Mouse (Mus musculus): ENCODE results near the gene Gnl2.

Gene Gnl2

DNA sequence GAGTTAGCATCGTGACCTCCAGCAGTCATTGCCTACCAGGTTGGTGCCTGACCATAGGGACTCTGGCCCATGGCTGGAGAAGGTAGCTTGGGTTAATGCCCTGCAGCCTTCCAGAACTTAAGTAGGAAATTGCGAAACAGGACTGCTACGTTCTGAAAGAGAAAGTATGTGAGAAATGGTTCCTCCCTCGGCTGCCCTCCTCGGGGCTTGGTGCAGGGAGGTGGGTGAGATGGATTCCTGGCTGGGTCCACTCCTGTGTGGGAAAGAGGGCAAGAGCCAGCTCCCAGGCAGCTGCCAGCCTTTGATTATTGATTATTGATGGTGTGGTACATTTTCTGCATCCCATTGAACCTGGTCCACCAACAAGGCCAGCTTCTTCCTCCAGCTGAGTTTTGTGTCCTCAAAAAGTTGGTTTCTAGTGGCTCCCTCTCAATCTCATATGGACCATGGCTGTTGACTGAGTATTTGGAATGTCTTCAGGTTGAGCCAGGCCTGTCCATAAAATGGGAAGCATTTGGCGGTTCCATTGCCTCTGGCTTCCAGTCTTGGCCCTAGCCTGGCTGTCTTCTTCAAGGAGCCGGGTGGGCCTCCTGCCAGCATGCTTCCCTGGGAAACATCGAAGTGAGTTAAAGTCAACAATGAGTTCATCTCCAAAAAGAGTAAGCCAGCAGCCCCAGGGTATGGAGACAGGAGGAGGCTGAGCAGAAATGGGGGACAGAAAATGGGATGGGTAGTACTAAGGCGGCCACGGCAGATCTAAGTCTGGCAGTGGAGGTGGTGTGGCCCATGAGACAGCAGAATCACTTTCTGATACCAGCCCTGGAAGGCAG lies at the start of gene Gnl2:
Gnl2 (plus strand) TSS at position 780 of the 830 bp plus-strand sequence.
- no peak for DNase-seq (ENCODE audit: low spot score)

DNA sequence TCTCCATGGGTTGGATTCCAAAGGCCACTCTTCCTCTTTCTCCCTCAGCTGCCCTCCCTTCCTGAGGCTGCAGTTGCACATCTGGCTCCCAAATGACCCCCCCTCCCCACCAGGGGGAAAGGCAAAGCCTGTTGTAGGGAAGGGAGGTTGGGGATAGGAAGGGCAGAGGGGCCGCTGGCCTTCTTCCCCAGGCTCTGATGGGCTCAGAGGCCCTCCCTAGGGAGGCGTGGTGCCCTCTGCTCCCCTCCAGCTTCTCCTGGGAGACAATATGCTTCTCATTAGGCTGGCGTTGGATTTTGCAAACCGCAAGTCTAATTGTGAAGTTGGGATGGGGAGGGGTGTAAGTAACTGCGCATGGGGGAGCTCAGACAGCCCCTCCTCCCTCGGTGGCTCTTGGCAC lies 47.7 kb upstream of the Gnl2 start:
- DNase-seq (ENCODE audit: low spot score), result no peak

DNA sequence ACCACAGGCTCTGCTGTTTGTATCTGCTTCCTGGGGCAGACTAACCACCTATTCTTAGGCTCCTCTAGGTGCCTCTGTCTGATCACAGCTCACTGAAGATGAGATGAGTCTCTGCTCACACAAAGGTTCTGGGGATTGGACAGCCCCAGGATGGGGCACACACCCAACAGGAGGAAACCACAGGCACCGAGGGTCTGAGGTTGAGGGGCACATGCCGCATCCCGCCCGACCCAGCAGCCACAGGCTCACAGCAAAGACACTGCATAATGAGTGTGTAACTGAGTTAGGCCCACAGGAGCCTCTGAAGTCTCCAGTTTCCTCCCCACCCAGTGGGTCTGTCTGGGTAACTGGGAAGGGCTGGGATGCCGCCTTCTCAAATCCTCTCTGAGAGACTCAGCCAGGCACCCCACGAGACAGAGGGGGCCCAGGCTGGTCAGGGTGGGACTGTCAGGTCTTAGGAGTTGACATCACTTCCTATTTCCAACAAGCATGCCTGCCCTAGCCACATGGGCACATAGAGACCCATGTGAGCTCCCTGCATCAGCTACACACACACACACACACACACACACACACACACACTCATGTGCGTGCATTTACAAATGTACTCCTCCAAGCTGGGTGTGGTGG lies 47.1 kb upstream of the Gnl2 start:
- DNase-seq (ENCODE audit: low spot score), result no peak

DNA sequence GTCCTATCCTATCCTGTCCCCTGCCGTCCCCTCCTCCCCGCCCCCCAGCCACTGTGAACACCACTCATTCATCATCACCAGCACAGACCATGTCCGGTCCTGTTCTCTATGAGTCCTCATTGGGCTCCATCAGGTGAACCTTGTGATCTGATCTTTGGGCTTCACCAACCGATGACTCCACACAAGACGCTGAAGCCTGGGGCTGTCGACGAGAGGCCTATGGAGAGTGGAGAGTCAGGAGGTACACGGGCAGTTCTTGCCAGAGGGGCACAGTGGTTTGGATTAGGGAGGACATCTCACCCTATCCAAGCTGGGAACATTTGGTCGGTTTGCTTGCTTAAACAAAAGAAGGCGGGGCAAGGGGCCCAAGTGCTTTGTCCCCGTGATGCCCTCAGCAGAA lies 46.2 kb upstream of the Gnl2 start:
- no peak for DNase-seq (ENCODE audit: low spot score)

DNA sequence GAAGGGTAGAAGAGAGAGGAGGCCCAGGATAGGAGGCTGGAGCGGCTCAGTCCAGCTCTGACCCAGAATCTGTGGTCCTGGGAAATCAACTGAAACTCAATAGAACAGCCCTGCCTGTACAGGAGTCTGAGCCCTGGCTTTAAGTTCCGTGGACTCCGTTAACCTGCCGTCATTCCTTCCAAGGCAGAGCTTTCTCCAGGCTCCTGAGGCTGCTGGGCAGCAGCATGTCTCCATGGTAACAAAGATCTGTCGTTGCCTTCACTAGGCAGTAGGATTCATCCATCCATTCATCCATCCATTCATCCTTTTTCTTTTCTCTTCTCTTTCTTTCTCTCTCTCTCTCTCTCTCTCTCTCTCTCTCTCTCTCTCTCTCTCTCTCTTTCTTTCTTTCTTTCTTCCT lies 45.7 kb upstream of the Gnl2 start:
- DNase-seq (ENCODE audit: low spot score), result no peak

DNA sequence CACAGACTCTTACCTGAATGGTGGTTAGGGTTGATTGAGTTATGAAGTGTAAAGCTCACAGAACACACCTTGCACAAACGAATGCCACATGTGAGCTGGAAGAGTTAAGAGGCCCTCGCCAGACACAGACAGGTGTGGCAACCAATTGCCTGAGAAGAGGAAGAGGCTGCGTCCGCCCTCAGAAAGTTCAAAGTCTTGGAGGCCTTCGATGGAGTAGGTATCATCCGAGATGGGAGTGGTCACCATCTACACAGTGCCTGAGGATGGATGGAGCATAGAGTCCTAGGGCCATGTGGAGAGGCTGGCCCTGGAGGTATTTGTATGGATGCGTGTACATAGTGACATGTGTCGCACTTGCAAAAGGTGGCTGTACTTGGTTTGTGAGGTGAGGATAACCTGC lies 45.3 kb upstream of the Gnl2 start:
- DNase-seq (ENCODE audit: low spot score), result no peak

DNA sequence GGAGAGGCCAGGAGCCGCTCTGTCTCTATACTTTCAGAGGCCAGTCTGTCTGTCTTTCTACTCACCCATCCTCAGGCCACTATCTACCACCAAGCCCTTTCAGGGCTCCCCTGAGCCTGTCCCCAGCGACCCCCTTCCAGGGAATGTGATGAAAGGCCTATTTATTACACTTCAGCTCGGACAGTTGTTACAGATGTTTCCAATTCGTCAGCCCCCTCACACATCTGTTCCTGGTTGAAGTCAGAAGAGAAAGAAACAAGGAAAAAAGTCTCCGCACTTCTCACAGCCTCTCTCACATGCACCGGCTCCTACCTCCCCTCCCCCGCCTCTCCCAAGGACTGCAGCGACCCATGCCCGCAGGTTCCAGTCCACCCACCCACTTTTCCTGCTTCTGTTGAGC lies 44.1 kb upstream of the Gnl2 start:
- no peak for DNase-seq (ENCODE audit: low spot score)

DNA sequence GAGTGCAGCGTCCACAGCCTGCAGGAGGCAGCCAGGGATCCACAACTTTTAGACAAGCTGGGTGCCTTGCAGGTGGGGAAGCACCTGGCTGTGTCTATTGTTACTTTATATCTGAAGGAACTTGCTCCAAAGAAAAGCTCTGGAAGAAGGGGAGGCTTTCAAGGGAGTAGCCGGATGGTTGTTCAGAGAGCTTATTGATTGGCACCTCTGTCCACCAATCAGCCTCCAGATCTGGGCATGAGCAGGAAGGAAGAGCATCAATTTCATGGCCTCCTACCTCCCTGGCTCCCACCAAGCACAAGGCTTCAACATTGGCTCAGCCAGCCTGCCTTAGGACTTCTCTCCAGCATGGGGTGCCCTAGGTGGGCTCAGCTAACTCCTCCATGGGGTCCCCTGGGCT lies 43.1 kb upstream of the Gnl2 start:
- peak; percentile 89 for DNase-seq (ENCODE audit: low spot score)

DNA sequence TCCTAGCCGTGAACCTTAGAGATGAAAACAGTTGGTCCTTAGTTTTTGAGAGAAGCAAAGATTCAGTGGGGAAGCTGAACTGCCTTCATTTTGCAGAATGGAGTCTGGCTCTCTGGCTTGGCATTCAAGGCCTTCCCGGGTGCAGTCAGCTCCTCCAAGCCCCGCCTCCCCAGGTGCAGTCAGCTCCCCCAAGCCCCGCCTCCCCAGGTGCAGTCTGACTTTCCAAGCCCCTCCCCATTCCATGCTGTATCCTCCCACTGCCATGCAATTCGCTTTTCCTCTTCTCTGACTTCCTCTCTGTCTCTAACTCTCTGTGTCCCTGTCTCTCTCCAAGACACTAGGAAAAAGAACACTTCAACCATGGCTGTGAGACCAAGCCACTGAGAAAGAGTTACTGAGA lies 38.2 kb upstream of the Gnl2 start:
- DNase-seq (ENCODE audit: low spot score), result no peak

DNA sequence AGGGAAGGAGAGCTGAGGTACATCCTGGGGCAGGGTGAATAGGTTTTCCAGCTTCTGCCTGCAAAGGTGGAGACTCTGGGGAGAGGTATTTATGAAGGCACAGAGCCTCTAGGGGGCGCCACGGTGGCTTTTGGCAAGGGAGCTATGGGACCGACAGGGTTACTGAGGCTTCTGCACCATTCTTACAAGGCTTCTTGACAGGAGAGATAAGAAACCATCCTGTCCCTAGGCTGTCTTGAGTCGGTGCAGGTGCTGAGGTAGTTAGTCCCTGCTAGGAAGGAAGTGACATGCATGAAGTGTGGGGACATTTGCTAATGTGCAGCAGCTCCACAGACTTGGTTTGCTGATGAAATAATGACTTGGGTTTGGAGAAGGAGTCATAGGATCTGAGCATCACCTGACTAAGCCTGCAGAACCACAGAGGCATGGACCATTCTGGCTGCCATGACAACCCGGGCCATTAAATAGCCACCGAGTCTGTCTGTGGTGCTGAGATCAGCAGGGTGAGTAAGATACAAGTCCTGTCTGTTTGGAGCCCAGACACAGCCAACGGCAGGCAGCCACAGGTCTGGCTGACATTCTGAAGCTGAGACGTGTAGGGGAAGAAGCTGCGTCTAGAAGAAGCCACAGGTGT lies 32.4 kb upstream of the Gnl2 start:
- no peak for DNase-seq (ENCODE audit: low spot score)

DNA sequence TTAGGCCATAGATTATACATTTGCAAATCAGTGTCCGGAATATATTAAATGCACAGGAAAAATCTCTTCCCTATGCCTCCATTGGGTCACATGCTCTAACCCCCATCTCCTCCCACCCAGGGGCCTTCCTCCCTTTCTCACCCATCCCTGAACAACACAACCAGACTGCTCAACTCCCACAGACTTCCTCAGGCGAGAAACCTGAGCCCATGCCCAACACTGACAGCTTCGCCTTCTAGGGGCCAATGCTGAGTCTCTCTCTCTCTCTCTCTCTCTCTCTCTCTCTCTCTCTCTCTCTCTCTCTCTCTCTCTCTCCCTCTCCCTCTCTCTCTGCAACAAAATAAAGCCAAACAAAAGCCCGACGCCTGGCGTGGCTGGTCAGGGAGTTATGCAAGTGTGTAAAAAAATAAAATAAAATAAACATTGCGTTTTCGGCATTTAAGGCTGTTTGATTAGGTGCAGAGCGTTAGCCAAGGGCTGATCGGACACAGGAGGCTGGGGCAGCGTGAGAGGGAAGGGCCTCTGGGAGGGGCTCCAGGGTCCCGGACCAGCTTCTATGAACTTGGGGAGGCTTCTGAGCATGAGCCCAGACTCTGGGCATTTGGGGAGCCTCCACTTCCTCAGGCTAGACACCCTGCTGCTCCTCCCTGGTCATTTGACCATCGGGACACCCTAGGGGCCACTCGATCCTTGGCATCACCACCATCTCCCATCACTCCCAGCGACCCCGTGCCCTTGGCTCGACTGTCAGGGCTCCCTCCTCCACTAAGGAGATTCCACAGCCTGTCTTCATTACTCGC lies 31.3 kb upstream of the Gnl2 start:
- DNase-seq (ENCODE audit: low spot score), result no peak

DNA sequence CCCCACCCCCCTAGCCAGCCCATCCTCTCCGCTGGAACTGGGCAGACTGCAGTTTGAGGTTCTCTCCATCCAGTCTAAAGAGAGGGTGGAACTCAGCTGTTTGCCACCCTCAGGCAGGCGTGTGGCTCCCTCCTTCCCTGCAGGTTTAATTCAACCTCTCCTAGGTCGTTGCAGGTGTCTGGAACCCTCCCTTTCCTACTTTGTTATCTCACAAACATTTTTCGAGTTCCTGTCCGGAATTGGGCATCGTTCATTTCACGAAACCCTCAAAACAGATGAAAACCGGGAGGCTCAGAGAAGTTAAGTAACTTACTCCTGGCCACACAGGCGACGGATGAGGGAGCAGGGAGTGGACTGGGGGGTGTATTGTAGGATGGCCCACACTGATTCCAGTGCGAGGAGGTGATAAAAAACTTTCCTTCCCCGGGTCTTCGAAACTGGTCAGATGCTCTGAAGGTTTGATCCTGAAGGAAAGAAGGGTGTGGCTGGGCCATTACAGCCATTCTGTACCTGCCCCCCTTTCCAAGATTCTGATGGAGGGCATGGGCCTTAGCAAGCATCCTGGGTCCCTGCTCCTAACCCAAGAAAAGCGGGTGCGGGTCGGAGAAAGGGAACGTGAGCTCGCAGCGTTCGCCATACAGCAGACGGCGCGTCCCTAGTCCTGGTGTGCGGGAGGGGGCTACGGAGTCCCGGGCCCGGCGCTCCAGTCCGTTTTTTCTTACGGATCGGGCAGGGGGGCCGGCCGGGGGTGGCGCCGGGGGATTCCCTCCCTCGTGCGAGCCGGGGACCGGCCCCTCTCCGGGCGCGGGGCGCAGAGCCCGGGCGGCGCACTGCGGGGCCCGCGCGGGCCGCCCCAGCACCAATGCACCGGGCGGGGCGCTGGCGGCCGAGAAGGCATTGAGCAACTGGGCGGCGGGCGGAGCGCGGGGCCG lies 30.4 kb upstream of the Gnl2 start, which contains the start of gene Rspo1:
Rspo1 (plus strand) TSS at position 760 of the 932 bp plus-strand sequence.
- no peak for DNase-seq (ENCODE audit: low spot score)

DNA sequence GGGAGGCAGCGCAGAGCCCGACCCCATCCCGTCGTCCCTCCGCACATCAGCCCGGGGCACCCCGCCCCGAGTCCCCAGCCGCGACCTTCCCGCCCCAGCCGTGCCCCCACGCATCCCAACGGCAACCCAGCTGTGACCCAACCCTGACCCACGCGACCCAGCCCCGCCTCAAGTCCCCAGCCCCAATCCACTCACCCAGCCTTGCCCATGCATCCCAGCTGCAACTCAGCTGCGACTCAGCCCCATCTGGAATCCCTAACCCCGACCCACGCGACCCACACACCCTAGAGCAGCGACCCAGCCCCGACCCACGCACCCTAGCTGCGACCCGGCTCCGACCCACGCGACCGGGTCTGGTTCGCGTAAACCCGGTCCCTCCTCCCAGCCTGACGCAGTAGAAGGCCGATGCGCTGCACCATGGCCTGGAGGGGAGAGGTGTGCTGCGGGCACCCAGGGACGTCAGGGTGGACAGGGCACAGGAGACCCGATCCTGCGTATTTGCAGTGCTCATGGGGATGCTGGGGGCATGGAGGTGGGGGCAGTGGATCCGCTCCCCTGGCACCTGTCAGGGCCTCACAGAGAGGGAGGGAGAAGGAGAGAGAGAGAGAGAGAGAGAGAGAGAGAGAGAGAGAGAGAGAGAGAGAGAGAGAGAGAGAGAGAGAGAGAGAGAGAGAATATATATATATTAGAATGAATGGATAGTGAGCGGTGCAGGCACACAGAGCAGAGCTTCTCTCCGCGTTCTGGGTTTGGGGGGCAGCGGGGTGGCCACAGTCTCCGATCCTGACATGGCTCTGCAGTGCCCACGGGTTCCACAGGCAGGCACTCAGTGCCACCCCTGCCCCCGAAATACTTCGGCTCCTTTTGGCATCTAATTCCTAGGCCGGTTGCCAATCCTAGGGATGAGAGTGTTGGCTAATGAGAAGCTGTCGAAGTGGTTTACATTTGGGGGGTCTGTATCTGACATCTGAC lies 29.4 kb upstream of the Gnl2 start:
- no peak for DNase-seq (ENCODE audit: low spot score)

DNA sequence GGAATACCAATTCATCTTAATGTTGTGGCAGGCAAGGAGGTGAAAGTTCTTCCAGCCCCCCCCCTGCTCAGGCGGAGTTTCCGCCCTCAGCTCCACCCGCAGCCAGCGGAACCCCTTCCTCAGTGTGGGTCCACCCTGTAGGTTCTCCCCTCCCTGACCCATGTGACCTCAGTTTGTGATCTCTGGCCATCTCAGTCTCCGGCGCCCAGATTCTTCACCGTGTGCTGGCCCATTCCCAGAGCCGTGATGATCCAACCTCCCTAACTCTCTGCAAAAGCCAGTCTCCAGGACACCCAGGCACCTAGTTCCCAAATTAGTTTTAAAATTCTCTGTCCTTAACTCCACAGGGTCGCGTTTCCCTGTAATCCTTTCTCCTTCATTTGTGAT lies 28.7 kb upstream of the Gnl2 start:
- DNase-seq (ENCODE audit: low spot score), result no peak

DNA sequence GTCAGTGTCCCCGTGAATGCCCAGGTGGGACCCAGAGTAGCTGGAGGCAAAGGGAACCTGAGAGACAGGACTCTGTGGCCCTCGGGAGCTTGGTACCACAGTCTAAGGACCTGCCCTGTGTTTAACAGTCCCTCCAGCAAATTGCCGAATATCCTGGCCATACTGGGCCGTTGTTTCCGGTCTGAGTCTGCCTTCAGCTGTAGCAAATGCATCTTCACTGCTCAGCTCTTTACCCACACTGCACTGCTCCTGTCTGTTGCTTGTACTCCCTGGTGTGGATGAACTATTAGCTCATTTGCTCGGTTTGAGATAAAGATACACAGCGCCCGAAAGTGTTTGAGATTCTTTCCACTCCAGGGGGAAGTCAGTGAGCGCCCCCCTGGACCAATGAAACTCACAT lies 28.0 kb upstream of the Gnl2 start:
- DNase-seq (ENCODE audit: low spot score), result no peak

DNA sequence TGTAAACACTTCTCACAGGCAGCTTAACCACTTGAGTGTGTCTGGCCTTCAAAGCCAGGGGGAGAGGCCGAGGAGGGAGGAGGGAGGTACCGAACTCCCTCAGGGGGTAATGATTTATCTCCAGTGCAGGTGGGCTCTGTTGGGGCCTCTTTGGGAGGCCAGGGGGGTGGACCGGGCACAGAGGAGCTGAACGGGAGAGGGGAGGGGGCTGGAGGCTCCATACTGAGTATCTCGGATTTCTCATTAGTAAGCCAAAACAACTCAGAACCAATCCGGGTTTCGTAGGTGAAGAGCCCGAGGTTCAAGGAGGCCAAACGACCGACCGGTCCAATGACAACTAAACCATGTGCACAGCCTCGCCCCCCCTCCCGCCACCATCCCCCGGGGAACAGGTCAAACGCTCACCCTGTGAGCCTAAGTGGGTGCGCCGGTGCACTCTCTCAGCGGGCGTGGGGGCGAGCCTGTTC lies 26.6 kb upstream of the Gnl2 start:
- no peak for DNase-seq (ENCODE audit: low spot score)

DNA sequence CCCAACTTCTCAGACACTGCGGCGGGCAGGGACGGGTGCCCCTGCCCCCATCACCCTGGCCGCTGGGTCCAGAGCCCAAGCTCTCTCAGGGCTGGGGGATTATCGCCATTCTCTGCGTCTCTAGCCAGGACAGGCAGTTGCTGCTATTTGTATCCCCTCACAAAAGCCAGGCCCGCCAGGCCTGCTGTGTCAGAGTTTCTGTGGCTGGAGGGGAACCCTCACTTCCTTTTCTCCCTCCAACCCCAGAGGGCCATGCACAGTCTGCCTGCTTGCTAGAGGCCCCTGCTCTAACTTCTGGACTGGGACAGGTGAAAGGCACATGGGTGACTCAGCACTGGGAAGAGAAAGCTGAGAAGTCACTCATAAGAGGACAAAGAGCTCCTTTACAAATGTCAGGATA lies 26.1 kb upstream of the Gnl2 start:
- DNase-seq (ENCODE audit: low spot score), result no peak

DNA sequence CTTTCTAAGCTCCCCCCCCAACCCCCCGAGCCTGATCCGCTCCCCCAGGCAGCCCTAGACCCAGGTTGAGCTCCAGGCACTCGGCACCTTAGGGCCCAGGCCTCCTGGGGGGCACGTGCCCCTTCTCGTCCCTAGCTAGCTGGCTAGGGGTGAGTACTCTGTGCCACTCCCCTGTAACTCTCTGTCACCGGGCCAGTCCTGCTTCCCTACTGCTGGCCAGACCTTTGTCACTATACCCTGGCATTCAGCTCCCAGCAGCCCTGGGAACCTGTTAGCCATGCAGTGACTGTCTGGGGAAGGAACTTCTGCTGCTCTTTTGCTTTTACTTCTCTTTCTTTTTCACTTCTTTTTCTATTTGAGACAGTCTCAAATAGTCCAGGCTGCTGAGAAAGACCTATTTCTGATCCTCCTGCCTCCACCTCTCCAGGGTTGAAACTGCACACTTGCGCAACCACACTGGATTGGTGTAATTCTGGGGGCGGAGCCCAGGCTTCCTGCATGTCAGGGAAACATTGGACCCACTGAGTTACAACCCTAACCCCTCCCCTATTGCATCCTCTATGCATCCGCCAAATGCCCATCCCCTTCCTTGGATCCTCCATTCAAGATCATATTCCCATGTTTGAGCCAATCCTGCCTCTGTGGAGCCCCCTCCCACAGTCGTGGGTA lies 18.8 kb upstream of the Gnl2 start:
- no peak for DNase-seq (ENCODE audit: low spot score)

DNA sequence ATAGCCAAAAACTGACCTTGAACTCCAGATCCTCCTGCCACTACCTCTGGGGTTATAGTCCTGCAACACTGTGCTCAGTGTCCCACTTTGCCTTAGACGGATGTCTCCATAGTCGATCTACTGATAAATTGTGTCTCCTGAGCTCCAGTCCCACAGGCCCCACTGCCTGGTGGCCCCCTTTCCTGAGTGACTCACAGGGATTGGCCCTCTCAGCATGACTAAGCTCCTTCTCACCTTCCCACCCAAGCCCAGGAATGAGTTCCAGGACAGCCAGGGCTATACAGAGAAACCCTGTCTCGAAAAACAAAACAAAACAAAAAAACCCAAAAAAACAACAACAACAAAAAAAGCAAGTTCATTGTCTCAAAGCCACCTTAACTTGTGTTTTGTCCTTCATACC lies 16.8 kb upstream of the Gnl2 start:
- no peak for DNase-seq (ENCODE audit: low spot score)

All from testis, postnatal 14 days (tissue).